Mouse (Mus musculus) hindbrain, embryonic 13.5 days (tissue): ENCODE measurements around the gene Slc24a2. TPM values are rescaled to one million over a fixed set of nuclear protein-coding genes. Genes with fewer than 3 reads are reported as not detected.
A peak's percentile ranks its signal among the peaks of the same experiment; 100 is the strongest.

Experiments used
- ATAC-seq: fragments of 200-750 bp; cut with Nextera tagmentation; 2 replicates; pipeline ENCODE4 v1.8.0; 2017; ENCODE audit warnings: moderate TSS enrichment; ENCODE audit not compliant: low FRiP score
- H3K27ac ChIP-seq: fragments of 300-500 bp; sonication (generic); 2 replicates; pipeline ENCODE4 v1.5.1; 2015; ENCODE audit warnings: inconsistent platforms, mild to moderate bottlenecking, moderate library complexity
- H3K27me3 ChIP-seq: fragments of 300-500 bp; sonication (generic); 2 replicates; pipeline ENCODE4 v1.6.1; 2015; ENCODE audit warnings: mild to moderate bottlenecking, inconsistent platforms
- H3K36me3 ChIP-seq: fragments of 300-500 bp; sonication (generic); 2 replicates; pipeline ENCODE4 v1.6.1; 2015; ENCODE audit warnings: mild to moderate bottlenecking, inconsistent platforms
- H3K4me1 ChIP-seq: fragments of 300-500 bp; sonication (generic); replicated peaks from 2 replicates; pipeline ENCODE4 v1.6.1; 2015; ENCODE audit warnings: inconsistent platforms
- H3K4me2 ChIP-seq: fragments of 300-500 bp; sonication (generic); 2 replicates; pipeline ENCODE4 v1.6.1; 2015; ENCODE audit warnings: inconsistent platforms, mild to moderate bottlenecking, moderate library complexity
- H3K4me3 ChIP-seq: fragments of 300-500 bp; sonication (generic); 2 replicates; pipeline ENCODE4 v1.5.1; 2015; ENCODE audit warnings: mild to moderate bottlenecking, inconsistent platforms
- H3K9ac ChIP-seq: fragments of 300-500 bp; sonication (generic); 2 replicates; pipeline ENCODE4 v1.6.1; 2015; ENCODE audit warnings: mild to moderate bottlenecking, inconsistent platforms
- H3K9me3 ChIP-seq: fragments of 300-500 bp; sonication (generic); 2 replicates; pipeline ENCODE4 v1.6.1; 2016; ENCODE audit warnings: inconsistent platforms
- WGBS: fragments of 180-500 bp; shearing (Covaris S2); methylation state at CpG from one replicate; pipeline ENCODE4 v1.1.7; 2015; 5-methylcytosine and 5-hydroxymethylcytosine counted together
- polyA plus RNA-seq: library from polyadenylated mRNA; unstranded; fragments of >200 nt; fragmentation: Nextera tagmentation; extraction: Ambion mirVana; gene quantifications from 2 replicates; pipeline ENCODE4 v1.2.1, GENCODE M21; 2015

Gene Slc24a2
- polyA plus RNA-seq, 1 experiment from 2014 or later = 2.7 TPM

DNA sequence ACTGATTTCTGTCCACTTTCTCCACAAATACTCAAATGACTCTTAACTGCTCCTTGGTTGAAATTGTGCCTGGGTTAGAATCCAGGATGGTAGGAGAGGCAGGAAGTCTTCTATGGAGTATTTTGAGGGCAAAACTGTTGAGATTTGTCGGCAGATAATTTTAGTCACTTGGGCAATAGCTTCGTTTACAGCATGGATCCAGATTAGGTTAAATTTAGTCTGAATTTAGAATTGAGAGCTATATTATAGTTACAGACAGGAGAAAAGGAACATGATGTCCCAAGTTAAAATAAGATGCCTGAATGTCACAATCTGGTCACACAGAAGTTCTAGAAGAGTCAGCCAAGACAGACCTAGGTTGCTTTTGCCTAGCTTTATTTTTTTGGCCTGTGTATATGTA is 199.2 kb downstream of the Slc24a2 start:
- 89% methylated on average over 2 of the region's 2 CpGs for WGBS
- Histone ChIP-seq H3K4me2 (no peak overlapping the region), H3K9me3 (no peaks in the 10 kb centered on the region), H3K27me3 (no peaks in the 10 kb centered on the region), H3K4me1 (peaks cover 6% of the 10 kb centered on the region; the same call in 1 of the 2 replicates), H3K9ac (no peak overlapping the region), H3K36me3 (no peaks in the 10 kb centered on the region), H3K4me3 (no peak overlapping the region), H3K27ac (no peak overlapping the region)
- ATAC-seq = no peak

- Histone ChIP-seq H3K9ac (no peak overlapping the region), H3K4me1 (peaks cover 6% of the 10 kb centered on the region; the same call in 1 of the 2 replicates), H3K27ac (no peak overlapping the region), H3K36me3 (no peaks in the 10 kb centered on the region), H3K4me3 (no peak overlapping the region), H3K27me3 (no peaks in the 10 kb centered on the region), H3K4me2 (no peak overlapping the region), H3K9me3 (no peaks in the 10 kb centered on the region)
- 52% methylated on average over 14 of the region's 14 CpGs for WGBS
- ATAC-seq = peak; percentile 39; the same call in 1 of the 2 replicates
Observed at GRCm38 (mm10) chr4:87026311-87027151, 203.7 kb downstream of the Slc24a2 start.

GRCm38 (mm10) chr4:87024556-87024955 is 205.7 kb downstream of the Slc24a2 start:
- no peak overlapping the region for H3K9ac ChIP-seq
- 78% methylated on average over 8 of the region's 8 CpGs for WGBS
- H3K4me1 ChIP-seq = peaks cover 6% of the 10 kb centered on the region; the same call in 1 of the 2 replicates
- no peak overlapping the region for H3K27ac ChIP-seq
- no peak for ATAC-seq
- H3K4me3 ChIP-seq = no peak overlapping the region
- no peaks in the 10 kb centered on the region for H3K9me3 ChIP-seq
- H3K4me2 ChIP-seq = no peak overlapping the region
- H3K36me3 ChIP-seq = no peaks in the 10 kb centered on the region
- H3K27me3 ChIP-seq = no peaks in the 10 kb centered on the region

- H3K9ac ChIP-seq = no peak overlapping the region
- H3K4me3 ChIP-seq = no peak overlapping the region
- WGBS = 74% methylated on average over 3 of the region's 3 CpGs
- H3K36me3 ChIP-seq = no peaks in the 10 kb centered on the region
- H3K9me3 ChIP-seq = no peaks in the 10 kb centered on the region
- no peak overlapping the region for H3K4me2 ChIP-seq
- ATAC-seq = no peak
- no peak overlapping the region for H3K27ac ChIP-seq
- no peaks in the 10 kb centered on the region for H3K27me3 ChIP-seq
- 0 out of 2 replicates have a peak, but pooled peaks cover under 1% of the 10 kb centered on the region for H3K4me1 ChIP-seq
Observed at GRCm38 (mm10) chr4:87021542-87021941, 208.7 kb downstream of the Slc24a2 start.

DNA sequence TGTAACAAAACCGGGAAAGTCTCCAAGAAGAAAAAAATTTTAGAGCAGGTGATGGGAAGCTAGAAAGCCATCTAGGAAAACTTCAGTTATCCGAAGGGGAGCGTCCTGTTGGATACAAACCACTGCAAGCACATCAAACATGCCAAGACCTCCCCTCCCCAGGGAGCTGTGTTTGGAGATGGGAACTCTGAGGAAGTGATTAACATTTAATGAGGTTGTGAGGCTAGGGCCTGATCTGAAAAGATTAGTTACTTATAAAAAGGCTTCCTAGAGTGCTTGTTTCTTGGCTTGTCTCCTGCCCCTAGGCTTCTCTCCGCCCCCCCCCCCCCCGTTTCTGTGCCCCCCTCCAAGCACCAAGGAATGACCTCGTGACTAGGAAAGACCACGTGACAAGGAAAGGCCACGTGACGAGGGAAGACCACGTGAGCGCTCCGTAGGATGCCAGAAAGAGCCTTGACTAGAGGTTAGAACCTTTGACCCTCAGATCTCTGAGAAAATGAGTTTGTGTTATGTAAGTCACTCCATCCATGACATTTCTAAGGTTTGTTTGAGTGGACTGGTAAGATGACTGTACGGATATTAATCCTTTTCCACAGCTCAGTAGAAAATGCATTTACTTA is 210.7 kb downstream of the Slc24a2 start:
- H3K9me3 ChIP-seq = no peaks in the 10 kb centered on the region
- 51% methylated on average over 13 of the region's 13 CpGs for WGBS
- no peak overlapping the region for H3K4me3 ChIP-seq
- H3K27ac ChIP-seq = no peak overlapping the region
- H3K27me3 ChIP-seq = no peaks in the 10 kb centered on the region
- no peak overlapping the region for H3K9ac ChIP-seq
- no peaks in the 10 kb centered on the region for H3K4me1 ChIP-seq
- no peaks in the 10 kb centered on the region for H3K36me3 ChIP-seq
- no peak overlapping the region for H3K4me2 ChIP-seq
- ATAC-seq = no peak

DNA sequence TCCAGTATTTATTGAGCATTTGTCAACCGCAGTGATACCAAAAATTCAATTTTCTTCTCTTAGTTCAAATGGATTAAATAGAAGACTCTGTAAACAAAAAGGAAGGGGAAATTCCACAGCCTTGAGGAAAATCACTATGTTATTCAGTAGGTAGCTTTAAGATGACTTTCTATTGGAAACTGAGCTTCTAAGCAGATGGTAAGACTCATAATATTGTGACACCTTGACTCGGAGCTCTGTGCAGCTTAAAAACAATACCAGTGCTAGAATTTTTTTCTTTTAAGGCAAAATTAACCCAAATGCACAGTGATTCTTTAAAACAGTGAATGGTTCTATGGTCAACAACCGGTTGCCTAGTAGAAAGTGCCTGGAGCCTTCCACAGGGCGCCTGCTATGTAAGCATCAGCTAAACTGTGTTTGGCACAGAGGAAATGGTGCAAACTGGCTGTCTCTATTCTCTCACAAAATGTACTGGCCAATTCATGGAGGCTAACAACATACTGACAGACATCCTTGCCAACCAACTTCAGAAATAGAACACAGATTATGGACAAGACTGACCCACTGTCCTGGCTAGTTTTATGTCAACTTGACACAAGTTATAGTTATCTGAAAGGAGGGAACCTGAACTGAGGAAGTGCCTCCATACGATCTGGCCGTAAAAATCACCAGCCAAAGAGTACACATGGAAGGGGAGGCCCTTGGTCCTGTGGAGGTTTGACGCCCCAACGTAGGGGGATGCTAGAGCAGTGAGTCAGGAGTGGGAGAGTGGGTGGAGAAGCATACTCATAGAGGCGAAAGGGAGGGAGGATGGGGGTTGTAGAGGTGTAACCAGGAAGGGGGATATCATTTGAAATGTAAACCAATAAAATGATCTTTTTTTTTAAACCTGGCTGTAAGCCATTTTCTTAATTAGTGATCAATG is 211.9 kb downstream of the Slc24a2 start:
- no peaks in the 10 kb centered on the region for H3K9me3 ChIP-seq
- H3K4me1 ChIP-seq = no peaks in the 10 kb centered on the region
- no peak overlapping the region for H3K4me3 ChIP-seq
- WGBS = 92% methylated on average over 9 of the region's 9 CpGs
- no peak overlapping the region for H3K4me2 ChIP-seq
- H3K27ac ChIP-seq = no peak overlapping the region
- no peaks in the 10 kb centered on the region for H3K27me3 ChIP-seq
- ATAC-seq = no peak
- H3K36me3 ChIP-seq = no peaks in the 10 kb centered on the region
- H3K9ac ChIP-seq = no peak overlapping the region

- no peak for ATAC-seq
- Histone ChIP-seq H3K27me3 (no peaks in the 10 kb centered on the region), H3K36me3 (no peaks in the 10 kb centered on the region), H3K4me3 (no peak overlapping the region), H3K9ac (no peak overlapping the region), H3K27ac (no peak overlapping the region), H3K9me3 (no peaks in the 10 kb centered on the region), H3K4me1 (no peaks in the 10 kb centered on the region), H3K4me2 (no peak overlapping the region)
- 82% methylated on average over 3 of the region's 3 CpGs for WGBS
Observed at GRCm38 (mm10) chr4:87017464-87017863, 212.8 kb downstream of the Slc24a2 start.

- H3K36me3 ChIP-seq = no peaks in the 10 kb centered on the region
- H3K27ac ChIP-seq = no peak overlapping the region
- H3K9me3 ChIP-seq = no peaks in the 10 kb centered on the region
- H3K4me3 ChIP-seq = no peak overlapping the region
- no peaks in the 10 kb centered on the region for H3K4me1 ChIP-seq
- no peaks in the 10 kb centered on the region for H3K27me3 ChIP-seq
- H3K4me2 ChIP-seq = no peak overlapping the region
- 60% methylated on average over 4 of the region's 4 CpGs for WGBS
- no peak for ATAC-seq
- H3K9ac ChIP-seq = no peak overlapping the region
Observed at GRCm38 (mm10) chr4:87015746-87016145, 214.5 kb downstream of the Slc24a2 start.

- H3K4me2 ChIP-seq = no peak overlapping the region
- H3K36me3 ChIP-seq = no peaks in the 10 kb centered on the region
- no peak overlapping the region for H3K4me3 ChIP-seq
- H3K4me1 ChIP-seq = no peaks in the 10 kb centered on the region
- no peak overlapping the region for H3K27ac ChIP-seq
- 85% methylated on average over 7 of the region's 7 CpGs for WGBS
- no peak for ATAC-seq
- H3K9me3 ChIP-seq = no peaks in the 10 kb centered on the region
- H3K9ac ChIP-seq = no peak overlapping the region
- no peaks in the 10 kb centered on the region for H3K27me3 ChIP-seq
Observed at GRCm38 (mm10) chr4:87013721-87014620, 216.3 kb downstream of the Slc24a2 start.

GRCm38 (mm10) chr4:86992470-86992869 is 237.8 kb downstream of the Slc24a2 start:
- WGBS = 66% methylated on average over 3 of the region's 3 CpGs
- H3K27me3 ChIP-seq = no peaks in the 10 kb centered on the region
- no peak overlapping the region for H3K4me3 ChIP-seq
- no peak overlapping the region for H3K9ac ChIP-seq
- no peak for ATAC-seq
- H3K9me3 ChIP-seq = no peaks in the 10 kb centered on the region
- H3K4me1 ChIP-seq = peaks cover 9% of the 10 kb centered on the region
- no peak overlapping the region for H3K27ac ChIP-seq
- no peak overlapping the region for H3K4me2 ChIP-seq
- H3K36me3 ChIP-seq = no peaks in the 10 kb centered on the region

DNA sequence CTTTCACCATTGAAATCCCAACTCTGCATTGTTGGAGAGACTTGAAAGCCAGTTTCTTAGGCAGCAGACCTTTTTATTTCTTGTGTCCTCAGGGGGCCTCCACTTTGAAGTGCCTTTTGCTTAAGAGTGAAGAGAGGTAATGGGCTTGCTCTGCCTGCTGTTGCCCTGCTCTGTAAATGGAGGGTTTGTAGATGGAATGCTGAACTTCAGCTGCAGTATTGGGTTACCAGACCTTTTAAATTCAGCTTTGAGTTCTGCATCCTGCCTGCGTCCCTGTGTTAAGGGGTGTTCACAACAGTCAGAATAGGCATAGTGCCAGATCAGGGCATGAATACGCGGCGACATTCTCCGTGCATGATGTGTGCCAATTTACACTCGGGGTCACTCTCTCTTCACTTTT is 241.0 kb downstream of the Slc24a2 start:
- 42% methylated on average over 6 of the region's 6 CpGs for WGBS
- no peak overlapping the region for H3K4me2 ChIP-seq
- H3K27ac ChIP-seq = no peak overlapping the region
- no peaks in the 10 kb centered on the region for H3K36me3 ChIP-seq
- peaks cover 9% of the 10 kb centered on the region for H3K4me1 ChIP-seq
- no peak for ATAC-seq
- H3K9me3 ChIP-seq = no peaks in the 10 kb centered on the region
- H3K27me3 ChIP-seq = no peaks in the 10 kb centered on the region
- H3K4me3 ChIP-seq = no peak overlapping the region
- no peak overlapping the region for H3K9ac ChIP-seq
